Mouse (Mus musculus) ES-E14 (cell line): ENCODE data around the gene Rbm3. TPM values are rescaled to one million over a fixed set of nuclear protein-coding genes. Genes with fewer than 3 reads are reported as not detected.

ENCODE experiments used
- DNase-seq: peaks from one replicate; pipeline ENCODE4 v3.0.0-alpha.2; 2013; ENCODE audit warnings: low read depth, low spot score
- H3K27ac ChIP-seq: 2 replicates; pipeline ENCODE4 v1.5.1; 2012; ENCODE audit warnings: low read depth, mild to moderate bottlenecking, low read length, moderate library complexity, mixed read lengths; ENCODE audit not compliant: poor library complexity, insufficient read depth, severe bottlenecking
- H3K36me3 ChIP-seq: 2 replicates; pipeline ENCODE4 v1.6.1; 2012; ENCODE audit warnings: mild to moderate bottlenecking, low read length, moderate library complexity, mixed read lengths; ENCODE audit not compliant: control insufficient read depth, poor library complexity, insufficient read depth, severe bottlenecking
- H3K4me1 ChIP-seq, 2 experiments: fragments of 150-350 bp in 1 of 2; sonication (generic) in 1 of 2; 2 replicates each; pipeline ENCODE4 v1.6.1; 2012; ENCODE audit warnings: low read length in 2 of 2, mild to moderate bottlenecking in 1 of 2, mixed read lengths in 1 of 2; ENCODE audit not compliant: control insufficient read depth in 2 of 2, insufficient read depth in 2 of 2, poor library complexity in 1 of 2
- H3K4me3 ChIP-seq, 2 experiments: fragments of 150-350 bp in 1 of 2; sonication (generic) in 1 of 2; 2 replicates each; pipeline ENCODE4 v1.5.1; 2012; ENCODE audit warnings: low read length in 2 of 2, low read depth in 1 of 2, mild to moderate bottlenecking in 1 of 2, mixed read lengths in 1 of 2; ENCODE audit not compliant: insufficient read depth in 1 of 2, poor library complexity in 1 of 2, severe bottlenecking in 1 of 2
- H3K9ac ChIP-seq: 2 replicates; pipeline ENCODE4 v1.6.1; 2012; ENCODE audit warnings: low read depth, mild to moderate bottlenecking, low read length, mixed read lengths; ENCODE audit not compliant: poor library complexity, insufficient read depth, severe bottlenecking
- H3K9me3 ChIP-seq: fragments of 150-350 bp; sonication (generic); 2 replicates; pipeline ENCODE4 v1.6.1; 2012; ENCODE audit warnings: low read depth, mild to moderate bottlenecking, low read length; ENCODE audit not compliant: control insufficient read depth, insufficient read depth
- CHD2 ChIP-seq: IDR thresholded peaks from 2 replicates; pipeline ENCODE4 v1.6.1; 2014; ENCODE audit warnings: mild to moderate bottlenecking, low read depth, low read length, inconsistent platforms
- HCFC1 ChIP-seq: IDR thresholded peaks from 2 replicates; pipeline ENCODE4 v1.6.1; 2012; ENCODE audit warnings: low read length, inconsistent platforms, borderline replicate concordance; ENCODE audit not compliant: insufficient read depth
- MAFK ChIP-seq: IDR thresholded peaks from 2 replicates; pipeline ENCODE4 v1.6.1; 2014; ENCODE audit warnings: mild to moderate bottlenecking, low read depth, low read length, inconsistent platforms; ENCODE audit not compliant: insufficient read depth
- ZC3H11A ChIP-seq: IDR thresholded peaks from 2 replicates; pipeline ENCODE4 v1.6.1; 2012; ENCODE audit warnings: low read depth, mild to moderate bottlenecking, inconsistent platforms, low read length, borderline replicate concordance
- ZNF384 ChIP-seq: IDR thresholded peaks from 2 replicates; pipeline ENCODE4 v1.6.1; 2012; ENCODE audit warnings: low read depth, low read length, inconsistent platforms
- in situ Hi-C, 2 experiments: fragments of 600-800 bp; cut with MboI; formaldehyde crosslinking; loops; one replicate each; pipeline ENCODE4 v1.15.1; 2025; ENCODE audit warnings: low sequenced_read_pairs in 2 of 2, inconsistent platforms in 1 of 2; ENCODE audit not compliant: unreplicated experiment in 2 of 2
- total RNA-seq: library from RNA; depleted of rRNA; stranded (reverse); fragments of 300-350 nt; gene quantifications from 2 replicates; pipeline ENCODE4 v1.2.3, GENCODE M21; 2012

Gene Rbm3
- total RNA-seq, 1 experiment = 423 TPM

GRCm38 (mm10) chrX:8143750-8144149 is 1.9 kb downstream of the Rbm3 start:
- Histone ChIP-seq H3K9me3 (no peaks in the 10 kb centered on the region), H3K36me3 (peaks cover 36% of the 10 kb centered on the region), H3K4me3 (peak overlapping the region; percentile 75 to 93), H3K27ac (peak overlapping the region; percentile 99; the same call in 1 of the 2 replicates), H3K4me1 (peaks cover 0 to 2% of the 10 kb centered on the region in 2 experiments; a peak in 1 of 4 replicates), H3K9ac (peak overlapping the region; percentile 100)
- DNase-seq = no peak
- in situ Hi-C loops = no loop called here
- no peak for TF ChIP-seq CHD2
- no peak for TF ChIP-seq HCFC1
- no peak for TF ChIP-seq ZNF384
- TF ChIP-seq ZC3H11A = no peak
- no peak for TF ChIP-seq MAFK

GRCm38 (mm10) chrX:8142948-8143347 is 2.7 kb downstream of the Rbm3 start:
- Histone ChIP-seq H3K4me1 (peaks cover 0 to 2% of the 10 kb centered on the region in 2 experiments; a peak in 1 of 4 replicates), H3K4me3 (peak overlapping the region in 1 of 2 experiments; percentile 19; a peak in 1 of 4 replicates), H3K9ac (no peak overlapping the region), H3K36me3 (peaks cover 36% of the 10 kb centered on the region), H3K27ac (no peak overlapping the region), H3K9me3 (no peaks in the 10 kb centered on the region)
- no peak for DNase-seq
- no peak for TF ChIP-seq MAFK
- no peak for TF ChIP-seq CHD2
- no peak for TF ChIP-seq ZNF384
- no peak for TF ChIP-seq HCFC1
- no peak for TF ChIP-seq ZC3H11A
- in situ Hi-C loops = no loop called here

- Histone ChIP-seq H3K4me1 (peaks cover 0 to 2% of the 10 kb centered on the region in 2 experiments; a peak in 1 of 4 replicates), H3K36me3 (peaks cover 36% of the 10 kb centered on the region), H3K9ac (0 out of 2 replicates have a peak overlapping the region, but pooled peaks have one; percentile 17), H3K27ac (no peak overlapping the region), H3K4me3 (no peak overlapping the region), H3K9me3 (no peaks in the 10 kb centered on the region)
- DNase-seq = no peak
- TF ChIP-seq MAFK = no peak
- no peak for TF ChIP-seq ZC3H11A
- no peak for TF ChIP-seq HCFC1
- no peak for TF ChIP-seq CHD2
- no peak for TF ChIP-seq ZNF384
- in situ Hi-C loops = no loop called here
Observed at GRCm38 (mm10) chrX:8141058-8141457, 4.6 kb downstream of the Rbm3 start.

GRCm38 (mm10) chrX:8140446-8140845 is 5.2 kb downstream of the Rbm3 start:
- in situ Hi-C loops = no loop called here
- no peak for TF ChIP-seq HCFC1
- TF ChIP-seq ZC3H11A = no peak
- no peak for TF ChIP-seq ZNF384
- no peak for TF ChIP-seq MAFK
- no peaks in the 10 kb centered on the region for H3K9me3 ChIP-seq
- H3K36me3 ChIP-seq = peaks cover 36% of the 10 kb centered on the region
- peaks cover 0 to 2% of the 10 kb centered on the region in 2 experiments; a peak in 1 of 4 replicates for H3K4me1 ChIP-seq
- DNase-seq = no peak
- no peak overlapping the region for H3K4me3 ChIP-seq
- no peak overlapping the region for H3K27ac ChIP-seq
- H3K9ac ChIP-seq = no peak overlapping the region
